Mouse (Mus musculus): ENCODE measurements around the gene Olfr646. TPM values are rescaled to one million over a fixed set of nuclear protein-coding genes. Genes with fewer than 3 reads are reported as not detected.

Gene Olfr646
- not detected for total RNA-seq (2021)

GRCm38 (mm10) chr7:104104757-104104972 is at the start of gene Olfr646:
Gene Olfr646, plus strand, starts transcription at chr7:104104873.
- intact Hi-C loops (cut with DNase I), result no loop called here

GRCm38 (mm10) chr7:104059215-104059614 is 45.5 kb upstream of the Olfr646 start:
- no peak for DNase-seq (ENCODE audit: low spot score)
- intact Hi-C loops (cut with DNase I), result no loop called here

More at GRCm38 (mm10) chr7:104104757-104104972, at the start of gene Olfr646:
- no peak for DNase-seq (ENCODE audit: low spot score)

GRCm38 (mm10) chr7:104061345-104061744 is 43.3 kb upstream of the Olfr646 start, which contains the start of gene 4930516K23Rik:
Gene 4930516K23Rik, minus strand, starts transcription at chr7:104061445.
- no peak for DNase-seq (ENCODE audit: low spot score)
- intact Hi-C loops (cut with DNase I), result no loop called here

GRCm38 (mm10) chr7:104071769-104072168 is 32.9 kb upstream of the Olfr646 start, which contains the start of gene Olfr644:
Gene Olfr644, minus strand, starts transcription at chr7:104071869.
- intact Hi-C loops (cut with DNase I), result no loop called here
- DNase-seq (ENCODE audit: low spot score), result no peak

GRCm38 (mm10) chr7:104085365-104085764 is 19.3 kb upstream of the Olfr646 start, which contains the start of gene Olfr645:
Gene Olfr645, minus strand, starts transcription at chr7:104085465.
- intact Hi-C loops (cut with DNase I), result no loop called here
- no peak for DNase-seq (ENCODE audit: low spot score)

- intact Hi-C loops (cut with DNase I), result no loop called here
- no peak for DNase-seq (ENCODE audit: low spot score)
Measured at GRCm38 (mm10) chr7:104103913-104104756, 538 bp upstream of the Olfr646 start.

GRCm38 (mm10) chr7:104129726-104130125 is 25.1 kb downstream of the Olfr646 start, which contains the start of gene Ubqln5:
Gene Ubqln5, minus strand, starts transcription at chr7:104129826.
- no peak for DNase-seq (ENCODE audit: low spot score)
- intact Hi-C loops (cut with DNase I), result no loop called here

GRCm38 (mm10) chr7:104137305-104137704 is 32.6 kb downstream of the Olfr646 start, which contains the start of gene Olfr643:
Gene Olfr643, minus strand, starts transcription at chr7:104137405.
- intact Hi-C loops (cut with DNase I), result no loop called here
- no peak for DNase-seq (ENCODE audit: low spot score)

GRCm38 (mm10) chr7:104143179-104143578 is 38.5 kb downstream of the Olfr646 start, which contains the start of gene Ubqln3:
Gene Ubqln3, minus strand, starts transcription at chr7:104143279.
- no peak for DNase-seq (ENCODE audit: low spot score)
- intact Hi-C loops (cut with DNase I), result no loop called here

GRCm38 (mm10) chr7:104150456-104150855 is 45.8 kb downstream of the Olfr646 start, which contains the start of gene Ubqlnl:
Gene Ubqlnl, minus strand, starts transcription at chr7:104150556.
- no peak for DNase-seq (ENCODE audit: low spot score)
- intact Hi-C loops (cut with DNase I), result no loop called here

Other genes with a start within 250 kb of the Olfr646 start
- not detected for gene Olfr66, start 218.6 kb upstream of the Olfr646 start, total RNA-seq (2021)
- gene Olfr64, start 210.4 kb upstream of the Olfr646 start, total RNA-seq (2021), result not detected
- gene Olfr65, start 201.4 kb upstream of the Olfr646 start, total RNA-seq (2021), result not detected
- gene Olfr631, start 176.0 kb upstream of the Olfr646 start, total RNA-seq (2021), result not detected
- gene Olfr632, start 170.5 kb upstream of the Olfr646 start, total RNA-seq (2021), result not detected
- gene Olfr633, start 160.4 kb upstream of the Olfr646 start, total RNA-seq (2021), result not detected
- not detected for gene Olfr635, start 133.7 kb upstream of the Olfr646 start, total RNA-seq (2021)
- gene Olfr638, start 106.1 kb upstream of the Olfr646 start, total RNA-seq (2021), result not detected
- not detected for gene Olfr639, start 87.6 kb upstream of the Olfr646 start, total RNA-seq (2021)
- gene Olfr640, start 79.3 kb upstream of the Olfr646 start, total RNA-seq (2021), result not detected
- not detected for gene Olfr641, start 69.4 kb upstream of the Olfr646 start, total RNA-seq (2021)
- not detected for gene Olfr642, start 52.2 kb upstream of the Olfr646 start, total RNA-seq (2021)
- gene 4930516K23Rik, start 43.4 kb upstream of the Olfr646 start, total RNA-seq (2021), result not detected
- gene Olfr644, start 33.0 kb upstream of the Olfr646 start, total RNA-seq (2021), result not detected
- not detected for gene Olfr645, start 19.4 kb upstream of the Olfr646 start, total RNA-seq (2021)
- not detected for gene Ubqln5, start 25.0 kb downstream of the Olfr646 start, total RNA-seq (2021)
- gene Olfr643, start 32.5 kb downstream of the Olfr646 start, total RNA-seq (2021), result not detected
- not detected for gene Ubqln3, start 38.4 kb downstream of the Olfr646 start, total RNA-seq (2021)
- not detected for gene Ubqlnl, start 45.7 kb downstream of the Olfr646 start, total RNA-seq (2021)
- not detected for gene Olfm5, start 60.0 kb downstream of the Olfr646 start, total RNA-seq (2021)
- not detected for gene Olfr648, start 78.5 kb downstream of the Olfr646 start, total RNA-seq (2021)
- not detected for gene Olfr649, start 91.1 kb downstream of the Olfr646 start, total RNA-seq (2021)
- gene Trim6, start 113.9 kb downstream of the Olfr646 start, total RNA-seq (2021), result under 1 TPM; 0.47 to 0.73 TPM
- 1 to 10 TPM; 3.9 to 4.1 TPM for gene Trim34a, start 139.6 kb downstream of the Olfr646 start, total RNA-seq (2021)
- gene Trim5, start 183.2 kb downstream of the Olfr646 start, total RNA-seq (2021), result 1 to 10 TPM; 2.2 to 2.3 TPM
- 1 to 10 TPM; 5.7 to 6.3 TPM for gene Trim12a, start 210.6 kb downstream of the Olfr646 start, total RNA-seq (2021)
- under 1 TPM; 0.39 to 0.48 TPM for gene Trim34b, start 224.6 kb downstream of the Olfr646 start, total RNA-seq (2021)
- gene Trim12c, start 248.5 kb downstream of the Olfr646 start, total RNA-seq (2021), result 1 to 10 TPM; 5.0 to 5.2 TPM